Mouse (Mus musculus): ENCODE results near the gene Emilin1.

Emilin1 gene

DNA sequence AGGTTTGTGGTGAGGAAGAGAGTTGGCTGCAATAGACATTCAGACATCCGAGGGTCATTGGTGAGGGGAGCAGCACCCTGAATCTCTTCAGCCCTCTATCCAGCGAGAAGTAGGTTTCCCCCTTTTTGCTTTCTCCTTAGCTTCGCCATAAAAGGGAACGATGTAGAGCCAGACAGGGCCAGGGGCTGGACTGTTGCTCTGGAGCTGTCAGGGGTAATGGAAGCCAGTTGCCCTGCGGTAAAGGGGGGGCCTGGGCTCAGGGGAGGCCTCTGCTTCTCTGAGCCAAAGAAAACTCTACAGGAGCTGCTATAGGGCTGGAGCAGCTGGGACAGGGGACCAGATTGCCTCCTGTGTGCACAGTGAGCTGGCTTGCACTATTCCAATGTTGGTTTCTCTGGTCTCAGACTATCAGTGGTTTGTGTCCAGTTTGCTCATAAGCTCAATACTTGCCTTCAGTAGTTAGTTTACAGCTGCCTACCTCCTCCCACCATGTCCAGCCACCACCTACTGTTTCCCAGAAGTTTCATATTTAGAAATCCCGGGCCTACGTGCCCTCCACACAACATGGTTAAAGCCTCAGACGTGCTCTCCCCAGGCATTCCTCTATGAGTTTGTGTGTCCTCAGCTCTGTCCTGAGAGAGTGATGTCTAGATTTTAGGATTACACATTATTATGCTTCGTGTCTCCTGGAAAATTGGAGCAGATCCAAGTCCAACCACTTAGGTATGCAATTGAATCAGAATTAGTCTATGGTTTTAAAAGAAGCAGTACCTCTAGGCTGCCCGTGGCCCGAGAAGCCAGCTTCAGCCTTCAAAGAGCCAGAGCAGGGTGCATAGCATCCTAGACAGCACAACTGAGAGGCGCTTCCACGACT lies 4.5 kb upstream of the Emilin1 start:
- peak; percentile 99 for DNase-seq

DNA sequence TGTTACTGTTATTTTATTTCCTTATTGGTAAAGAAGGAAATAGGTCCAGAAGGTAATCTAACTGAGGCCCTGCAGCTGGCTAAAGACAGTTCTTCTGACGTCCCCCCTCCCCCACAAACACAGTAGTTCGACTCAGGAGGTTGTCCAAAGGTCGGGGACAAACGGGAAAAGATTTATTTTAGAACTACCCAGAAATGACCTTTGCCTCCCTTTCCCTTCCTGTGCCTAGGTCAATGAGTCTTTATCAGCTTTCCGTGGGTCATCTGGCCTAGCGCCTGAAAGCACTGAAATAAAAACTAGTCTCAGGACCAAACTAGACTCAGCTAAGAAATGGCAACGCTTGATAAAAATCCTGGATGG lies 3.9 kb upstream of the Emilin1 start:
- DNase-seq: peak; percentile 97

- no peak for DNase-seq
These were observed 3.3 kb upstream of the Emilin1 start for GRCm38 (mm10) chr5:30909863-30910262.

- DNase-seq: no peak
These were observed 2.7 kb upstream of the Emilin1 start for GRCm38 (mm10) chr5:30910481-30910880.

DNA sequence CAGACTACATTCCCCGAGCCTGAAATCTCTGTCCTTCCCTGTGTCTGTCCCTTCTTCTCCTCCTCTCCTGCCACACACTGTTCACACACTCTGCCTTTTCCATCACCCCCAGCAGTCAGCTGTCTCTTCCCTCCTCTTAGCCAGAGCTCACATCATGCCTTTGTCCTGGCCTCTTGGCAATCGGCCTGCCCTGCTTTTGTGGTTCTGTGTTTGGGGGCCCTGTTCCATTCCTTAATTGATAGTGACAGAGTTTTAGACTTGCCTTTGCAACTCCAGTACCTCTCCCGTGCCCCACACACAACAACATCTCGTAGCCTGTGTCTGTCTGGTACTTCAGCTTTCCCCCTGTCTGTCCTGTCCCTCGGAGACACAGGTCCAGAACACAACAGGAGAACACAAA lies 1.0 kb upstream of the Emilin1 start:
- DNase-seq: peak; percentile 91

GRCm38 (mm10) chr5:30914101-30914635 lies 966 bp downstream of the Emilin1 start:
- DNase-seq: peak; percentile 95

DNA sequence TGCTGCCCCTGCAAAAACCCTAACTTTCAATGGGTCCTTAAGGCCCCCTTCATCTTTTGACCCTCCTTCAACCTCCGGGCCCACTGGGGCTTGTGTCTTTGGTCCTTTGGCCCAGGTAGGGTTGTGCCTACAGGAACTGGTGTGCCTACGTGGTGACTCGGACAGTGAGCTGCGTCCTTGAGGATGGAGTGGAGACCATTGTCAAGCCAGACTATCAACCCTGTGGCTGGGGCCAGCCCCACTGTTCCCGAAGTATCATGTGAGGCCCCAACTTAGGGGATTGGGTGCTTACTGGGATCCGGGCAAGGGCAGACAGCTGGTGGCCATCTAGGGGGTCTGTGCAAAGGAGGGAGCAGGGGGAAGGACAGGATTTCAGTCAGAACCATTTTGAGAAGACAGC lies 1.6 kb downstream of the Emilin1 start:
- peak; percentile 95 for DNase-seq

- DNase-seq: peak; percentile 97
These were observed 2.3 kb downstream of the Emilin1 start for GRCm38 (mm10) chr5:30915456-30915855.

DNA sequence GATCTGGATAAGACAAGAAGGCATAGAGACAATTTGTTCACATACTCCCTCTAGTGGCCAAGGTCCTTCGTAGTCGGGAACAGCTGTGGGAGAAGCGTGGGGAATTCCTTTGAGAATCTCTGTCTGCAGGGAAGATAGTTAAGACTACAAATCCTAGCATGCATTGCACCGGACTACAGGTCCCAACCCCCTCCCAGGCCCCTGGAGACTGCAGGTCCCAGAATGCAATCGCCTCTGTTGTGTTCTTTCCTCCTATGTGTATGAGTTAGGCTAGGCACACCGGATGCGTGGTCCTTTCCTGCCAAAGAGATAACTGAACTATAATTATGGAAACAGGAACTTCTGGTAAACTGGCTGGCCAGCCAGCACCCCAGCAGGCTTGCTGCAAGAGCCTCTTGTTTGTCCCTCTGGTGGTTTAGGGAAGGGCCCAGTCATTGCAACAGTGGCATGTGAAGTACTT lies 2.8 kb downstream of the Emilin1 start:
- peak; percentile 100 for DNase-seq

DNA sequence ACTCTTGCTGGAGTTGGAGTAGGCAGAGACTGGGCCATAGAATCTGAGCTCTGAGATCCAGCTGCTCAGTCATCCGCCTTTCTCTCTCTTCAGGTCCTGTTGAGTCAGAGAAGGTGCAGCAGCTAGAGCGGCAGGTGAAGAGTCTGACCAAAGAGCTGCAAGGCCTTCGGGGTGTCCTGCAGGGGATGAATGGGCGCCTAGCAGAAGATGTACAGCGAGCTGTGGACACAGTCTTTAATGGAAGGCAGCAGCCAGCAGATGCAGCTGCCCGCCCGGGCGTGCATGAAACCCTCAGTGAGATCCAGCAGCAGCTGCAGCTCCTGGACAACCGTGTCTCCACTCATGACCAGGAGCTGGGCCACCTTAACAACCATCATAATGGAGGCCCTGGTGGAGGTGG lies 3.6 kb downstream of the Emilin1 start:
- peak; percentile 95 for DNase-seq

GRCm38 (mm10) chr5:30917348-30917747 lies 4.1 kb downstream of the Emilin1 start:
- DNase-seq: peak; percentile 95

DNA sequence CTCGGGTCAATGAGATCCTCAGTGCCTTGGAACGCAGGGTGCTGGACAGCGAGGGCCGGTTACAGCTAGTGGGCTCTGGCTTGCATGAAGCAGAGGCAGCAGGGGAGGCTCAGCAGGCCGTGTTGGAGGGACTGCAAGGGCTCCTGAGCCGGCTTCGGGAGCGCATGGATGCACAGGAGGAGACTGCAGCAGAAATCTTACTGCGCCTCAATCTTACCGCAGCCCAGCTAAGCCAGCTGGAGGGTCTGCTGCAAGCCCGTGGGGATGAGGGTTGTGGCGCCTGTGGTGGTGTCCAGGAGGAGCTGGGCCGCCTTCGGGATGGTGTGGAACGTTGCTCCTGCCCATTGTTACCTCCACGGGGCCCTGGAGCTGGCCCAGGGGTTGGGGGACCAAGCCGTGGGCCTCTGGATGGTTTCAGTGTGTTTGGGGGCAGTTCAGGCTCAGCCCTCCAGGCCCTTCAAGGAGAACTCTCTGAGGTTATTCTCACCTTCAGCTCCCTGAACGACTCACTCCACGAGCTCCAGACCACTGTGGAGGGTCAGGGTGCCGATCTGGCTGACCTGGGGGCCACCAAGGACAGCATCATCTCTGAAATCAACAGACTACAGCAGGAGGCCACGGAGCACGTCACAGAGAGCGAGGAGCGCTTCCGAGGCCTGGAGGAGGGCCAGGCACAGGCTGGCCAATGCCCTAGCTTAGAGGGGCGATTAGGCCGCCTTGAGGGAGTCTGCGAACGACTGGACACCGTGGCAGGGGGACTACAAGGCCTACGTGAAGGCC lies 4.9 kb downstream of the Emilin1 start:
- peak; percentile 93 for DNase-seq

DNA sequence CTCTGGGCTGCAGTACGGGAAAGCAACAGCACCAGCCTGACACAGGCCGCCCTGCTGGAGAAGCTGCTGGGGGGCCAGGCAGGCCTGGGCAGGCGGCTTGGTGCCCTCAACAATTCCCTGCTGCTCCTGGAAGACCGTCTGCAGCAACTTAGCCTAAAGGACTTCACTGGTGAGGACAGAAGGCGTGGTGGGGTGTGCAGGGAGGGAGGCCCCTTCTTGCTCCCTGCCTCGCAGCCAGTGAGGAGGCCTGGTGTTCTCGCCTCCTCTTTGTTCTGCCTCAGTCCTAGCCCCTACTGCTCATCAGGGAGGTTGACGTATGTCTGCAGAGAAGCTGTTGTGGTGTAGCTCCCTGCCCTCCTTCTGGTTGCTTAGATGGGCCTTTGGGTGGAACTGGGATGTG lies 5.5 kb downstream of the Emilin1 start:
- DNase-seq: peak; percentile 93

DNA sequence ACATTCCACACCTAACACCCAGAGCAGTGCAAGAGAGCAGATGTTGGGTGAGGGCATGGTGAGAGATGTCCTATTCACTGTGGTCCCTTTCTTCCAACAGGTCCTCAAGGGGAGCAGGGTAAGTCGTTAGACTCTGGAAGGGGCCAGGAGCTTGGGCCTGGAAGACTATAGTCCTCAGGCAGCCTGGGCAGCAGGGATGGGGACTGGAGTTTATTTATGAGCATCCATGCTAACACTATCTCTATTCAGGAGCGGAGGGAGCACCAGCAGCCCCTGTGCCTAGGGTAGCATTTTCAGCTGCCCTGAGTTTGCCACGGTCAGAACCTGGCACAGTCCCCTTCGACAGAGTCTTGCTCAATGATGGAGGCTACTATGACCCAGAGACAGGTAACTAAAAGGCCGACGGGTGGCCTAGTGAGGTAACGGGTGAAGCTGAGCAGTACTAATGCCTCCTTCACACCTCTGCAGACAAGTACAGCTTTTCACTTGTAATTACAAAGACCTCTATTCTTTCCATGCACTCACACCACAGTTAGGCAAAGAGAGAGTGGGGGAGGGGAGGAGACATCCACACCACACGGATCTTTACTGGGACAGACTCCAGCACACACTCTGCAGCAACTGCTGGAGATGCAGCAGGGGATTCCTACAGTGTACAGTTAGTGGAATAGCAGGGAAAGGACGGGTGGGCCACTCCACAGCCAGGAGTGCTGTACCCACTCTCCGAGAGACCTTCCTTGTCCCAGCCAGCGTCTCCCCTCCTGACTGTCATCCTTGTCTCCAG lies 6.8 kb downstream of the Emilin1 start:
- DNase-seq: peak; percentile 91

DNA sequence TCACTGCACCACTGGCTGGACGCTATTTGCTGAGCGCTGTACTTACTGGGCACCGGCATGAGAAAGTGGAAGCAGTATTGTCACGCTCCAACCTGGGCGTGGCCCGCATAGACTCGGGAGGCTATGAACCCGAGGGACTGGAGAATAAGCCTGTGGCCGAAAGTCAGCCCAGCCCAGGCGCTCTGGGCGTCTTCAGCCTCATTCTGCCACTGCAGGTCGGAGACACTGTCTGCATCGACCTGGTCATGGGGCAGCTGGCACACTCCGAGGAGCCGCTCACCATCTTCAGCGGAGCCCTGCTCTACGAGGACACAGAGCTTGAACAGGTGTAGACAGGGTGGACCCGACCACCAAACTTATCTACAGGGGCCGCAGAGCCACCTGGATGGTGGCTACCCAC lies 7.4 kb downstream of the Emilin1 start:
- DNase-seq: peak; percentile 97

GRCm38 (mm10) chr5:30921256-30922033 lies 8.2 kb downstream of the Emilin1 start, which contains the start of gene Khk:
Gene Khk (plus strand): TSS chr5:30921431.
- DNase-seq: peak; percentile 99

- DNase-seq: peak; percentile 91
These were observed 9.4 kb downstream of the Emilin1 start for GRCm38 (mm10) chr5:30922581-30923041.

GRCm38 (mm10) chr5:30923119-30923518 lies 9.9 kb downstream of the Emilin1 start:
- no peak for DNase-seq

DNA sequence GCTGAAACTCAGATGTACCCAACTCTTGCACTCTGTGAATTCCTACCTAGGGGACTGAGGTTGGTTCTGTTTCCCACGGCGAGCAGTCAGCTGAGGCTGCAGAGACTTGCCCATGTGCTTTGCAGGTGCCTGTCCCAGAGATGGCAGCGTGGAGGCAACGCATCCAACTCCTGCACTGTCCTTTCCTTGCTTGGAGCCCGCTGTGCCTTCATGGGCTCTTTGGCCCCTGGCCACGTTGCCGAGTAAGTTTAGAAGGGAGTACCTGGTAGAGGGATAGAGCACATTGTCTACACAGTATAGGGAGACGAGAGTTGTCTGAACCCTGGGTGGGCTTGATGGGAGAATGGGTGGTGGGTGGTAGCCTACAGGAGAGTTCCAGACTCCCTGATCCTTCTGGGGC lies 11.4 kb downstream of the Emilin1 start:
- DNase-seq: peak; percentile 88

- DNase-seq: peak; percentile 86
These were observed 12.0 kb downstream of the Emilin1 start for GRCm38 (mm10) chr5:30925217-30925616.

DNA sequence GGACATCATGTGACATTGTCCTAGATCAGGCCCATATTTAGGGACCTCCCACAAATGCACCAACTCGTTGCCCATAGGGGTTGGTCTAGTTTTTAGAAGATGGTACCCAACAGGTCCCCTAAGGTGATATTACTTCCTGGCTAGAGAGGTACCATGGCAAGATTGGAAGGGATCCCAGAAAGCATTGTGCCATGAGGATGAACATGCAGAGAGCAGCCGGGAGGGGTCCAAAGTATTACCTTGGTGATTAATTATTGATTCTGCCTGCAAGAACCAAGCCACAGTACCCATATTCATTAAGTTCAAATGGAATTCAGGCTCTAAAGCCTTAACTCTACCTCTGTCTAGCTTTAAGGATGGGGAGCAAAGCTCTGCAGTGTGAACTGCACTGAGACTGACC lies 12.9 kb downstream of the Emilin1 start:
- no peak for DNase-seq
